Mouse (Mus musculus) myocyte (in vitro differentiated cells): ENCODE results near the gene Oxct2b. TPM values are rescaled to one million over a fixed set of nuclear protein-coding genes. Genes with fewer than 3 reads are reported as not detected.
A peak's percentile ranks its signal among the peaks of the same experiment; 100 is the strongest.

Experiments
- H3K27me3 ChIP-seq: one replicate; pipeline ENCODE4 v1.6.1; 2011; ENCODE audit not compliant: control insufficient read depth, insufficient read depth, insufficient read length
- H3K36me3 ChIP-seq: one replicate; pipeline ENCODE4 v1.6.1; 2011; ENCODE audit not compliant: control insufficient read depth, insufficient read depth
- H3K4me2 ChIP-seq: one replicate; pipeline ENCODE4 v1.6.1; 2011; ENCODE audit warnings: low read depth, control low read depth
- H3K4me3 ChIP-seq: one replicate; pipeline ENCODE4 v1.5.1; 2011; ENCODE audit warnings: mild to moderate bottlenecking, control low read depth, moderate library complexity
- H3K79me2 ChIP-seq: one replicate; pipeline ENCODE4 v1.6.1; 2011; ENCODE audit not compliant: control insufficient read depth, insufficient read depth
- H3ac ChIP-seq: one replicate; pipeline ENCODE4 v1.6.1; 2011; ENCODE audit not compliant: control insufficient read depth, insufficient read length
- CEBPB ChIP-seq: IDR thresholded peaks from 2 replicates; pipeline ENCODE4 v1.6.1; 2011; ENCODE audit warnings: mild to moderate bottlenecking, moderate library complexity; ENCODE audit not compliant: poor library complexity, insufficient read depth, severe bottlenecking
- E2F4 ChIP-seq: IDR thresholded peaks from one replicate; pipeline ENCODE4 v1.6.1; 2011; ENCODE audit warnings: mild to moderate bottlenecking, control low read depth, moderate library complexity; ENCODE audit not compliant: insufficient read depth
- MAX ChIP-seq: IDR thresholded peaks from one replicate; pipeline ENCODE4 v1.6.1; 2011; ENCODE audit warnings: low read depth, mild to moderate bottlenecking, control low read depth
- MYOD1 ChIP-seq, 3 experiments: IDR thresholded peaks; one replicate each; pipeline ENCODE4 v1.6.1; 2011; ENCODE audit warnings: control low read depth in 2 of 3, low read depth in 2 of 3, mild to moderate bottlenecking in 2 of 3, moderate library complexity in 1 of 3; ENCODE audit not compliant: insufficient read length in 2 of 3, control insufficient read depth in 1 of 3
- MYOG ChIP-seq, 3 experiments: IDR thresholded peaks; one replicate each; pipeline ENCODE4 v1.6.1; 2011; ENCODE audit warnings: control low read depth in 2 of 3, low read depth in 2 of 3, mild to moderate bottlenecking in 2 of 3; ENCODE audit not compliant: insufficient read length in 2 of 3, control insufficient read depth in 1 of 3, insufficient read depth in 1 of 3
- POLR2A ChIP-seq: IDR thresholded peaks from one replicate; pipeline ENCODE4 v1.6.1; 2011; ENCODE audit warnings: low read depth, mild to moderate bottlenecking, control low read depth, moderate library complexity; ENCODE audit not compliant: insufficient read length
- POLR2AphosphoS2 ChIP-seq: IDR thresholded peaks from one replicate; pipeline ENCODE4 v1.6.1; 2011; ENCODE audit warnings: low read depth, control low read depth; ENCODE audit not compliant: insufficient read length
- REST ChIP-seq: IDR thresholded peaks from one replicate; pipeline ENCODE4 v1.6.1; 2011; ENCODE audit warnings: mild to moderate bottlenecking, control low read depth, moderate library complexity; ENCODE audit not compliant: insufficient read depth, insufficient read length
- SRF ChIP-seq: IDR thresholded peaks from one replicate; pipeline ENCODE4 v1.6.1; 2011; ENCODE audit warnings: low read depth; ENCODE audit not compliant: control insufficient read depth, insufficient read length
- TCF12 ChIP-seq: IDR thresholded peaks from one replicate; pipeline ENCODE4 v1.6.1; 2011; ENCODE audit warnings: mild to moderate bottlenecking, control low read depth; ENCODE audit not compliant: poor library complexity, insufficient read depth, severe bottlenecking
- TCF3 ChIP-seq: IDR thresholded peaks from one replicate; pipeline ENCODE4 v1.6.1; 2011; ENCODE audit warnings: low read depth, control low read depth; ENCODE audit not compliant: insufficient read length
- USF1 ChIP-seq: IDR thresholded peaks from one replicate; pipeline ENCODE4 v1.6.1; 2011; ENCODE audit warnings: low read depth, mild to moderate bottlenecking, control low read depth, moderate library complexity
- polyA plus RNA-seq: library from polyadenylated mRNA; unstranded; fragments of >200 nt; fragmentation: generic; extraction: Trizol; gene quantifications from one replicate; pipeline ENCODE4 v1.2.1, GENCODE M21; 2012; ENCODE audit warnings: missing spikeins

The Oxct2b gene
- polyA plus RNA-seq = not detected

DNA sequence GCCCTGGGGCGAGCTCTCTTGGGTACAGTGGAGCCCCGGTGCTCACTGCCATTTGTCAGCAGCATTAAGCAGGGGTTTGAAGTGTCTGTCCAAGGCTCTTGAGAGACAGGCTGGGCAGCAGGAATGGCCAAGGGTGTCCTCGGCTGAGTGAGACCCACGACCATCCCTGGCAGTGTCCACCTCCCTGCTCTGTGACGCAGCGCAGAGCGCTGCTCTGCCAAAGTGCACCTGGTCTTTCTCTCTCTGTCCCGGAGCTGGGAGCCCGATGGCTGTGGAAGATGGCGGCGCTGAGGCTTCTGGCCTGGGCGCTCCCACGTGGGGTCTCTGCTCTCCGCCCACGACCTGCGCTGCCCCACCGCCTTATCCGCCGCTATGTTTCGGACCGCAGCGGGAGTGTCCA lies at the start of gene Oxct2b:
Gene Oxct2b (plus strand): TSS at position 256 of the 400 bp plus-strand sequence.
- no peaks in the 10 kb centered on the region for H3K79me2 ChIP-seq
- no peak for TF ChIP-seq USF1
- no peak for TF ChIP-seq SRF
- TF ChIP-seq POLR2AphosphoS2 = no peak
- no peak for TF ChIP-seq POLR2A
- no peak for TF ChIP-seq MYOG (IDR thresholded peaks at IDR 0.05; ENCODE audit: control insufficient read depth in 1 of 3, insufficient read depth in 1 of 3, insufficient read length in 2 of 3, low read depth in 2 of 3)
- no peak for TF ChIP-seq TCF12
- TF ChIP-seq CEBPB = no peak
- TF ChIP-seq E2F4 = no peak
- no peak for TF ChIP-seq TCF3
- no peak for TF ChIP-seq MYOD1 (IDR thresholded peaks at IDR 0.05; ENCODE audit: control insufficient read depth in 1 of 3, insufficient read length in 2 of 3, low read depth in 2 of 3)
- no peak for TF ChIP-seq MAX
- no peak for TF ChIP-seq REST
- H3K27me3 ChIP-seq = peaks cover 6% of the 10 kb centered on the region
- H3ac ChIP-seq = no peak within 1 kb of the TSS
- no peak within 1 kb of the TSS for H3K4me2 ChIP-seq
- no peak within 1 kb of the TSS for H3K4me3 ChIP-seq
- H3K36me3 ChIP-seq = no peaks in the 10 kb centered on the region

DNA sequence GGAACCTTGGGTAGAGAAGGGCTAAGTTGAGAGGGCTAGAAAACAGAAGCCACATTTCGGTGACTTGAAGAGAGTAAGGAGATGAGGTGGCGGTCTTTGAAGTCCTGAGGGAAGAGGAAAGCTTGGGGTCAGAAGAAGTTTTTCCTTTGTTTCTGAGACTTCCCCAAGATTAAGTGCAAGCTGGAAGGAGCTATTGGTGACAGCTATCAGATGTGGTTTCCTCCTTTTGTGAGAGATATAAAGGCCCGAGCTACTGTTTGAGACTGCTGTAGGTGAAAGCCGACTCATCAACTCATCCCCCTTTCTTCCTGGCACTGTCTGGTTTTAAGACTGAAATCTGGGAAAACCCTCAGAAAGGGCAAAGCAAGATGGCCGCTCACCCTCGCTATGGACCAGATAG lies 47.4 kb upstream of the Oxct2b start:
- Histone ChIP-seq H3ac (no peak overlapping the region), H3K79me2 (no peaks in the 10 kb centered on the region), H3K4me2 (no peak overlapping the region), H3K27me3 (peaks cover 4% of the 10 kb centered on the region), H3K36me3 (no peaks in the 10 kb centered on the region), H3K4me3 (no peak overlapping the region)
- TF ChIP-seq TCF3 (no peak), POLR2AphosphoS2 (no peak), USF1 (no peak), SRF (no peak), MYOD1 (IDR thresholded peaks at IDR 0.05; ENCODE audit: control insufficient read depth in 1 of 3, insufficient read length in 2 of 3, low read depth in 2 of 3) (no peak), CEBPB (no peak), MAX (no peak), REST (no peak), POLR2A (no peak), E2F4 (no peak), TCF12 (no peak), MYOG (IDR thresholded peaks at IDR 0.05; ENCODE audit: control insufficient read depth in 1 of 3, insufficient read depth in 1 of 3, insufficient read length in 2 of 3, low read depth in 2 of 3) (no peak)

DNA sequence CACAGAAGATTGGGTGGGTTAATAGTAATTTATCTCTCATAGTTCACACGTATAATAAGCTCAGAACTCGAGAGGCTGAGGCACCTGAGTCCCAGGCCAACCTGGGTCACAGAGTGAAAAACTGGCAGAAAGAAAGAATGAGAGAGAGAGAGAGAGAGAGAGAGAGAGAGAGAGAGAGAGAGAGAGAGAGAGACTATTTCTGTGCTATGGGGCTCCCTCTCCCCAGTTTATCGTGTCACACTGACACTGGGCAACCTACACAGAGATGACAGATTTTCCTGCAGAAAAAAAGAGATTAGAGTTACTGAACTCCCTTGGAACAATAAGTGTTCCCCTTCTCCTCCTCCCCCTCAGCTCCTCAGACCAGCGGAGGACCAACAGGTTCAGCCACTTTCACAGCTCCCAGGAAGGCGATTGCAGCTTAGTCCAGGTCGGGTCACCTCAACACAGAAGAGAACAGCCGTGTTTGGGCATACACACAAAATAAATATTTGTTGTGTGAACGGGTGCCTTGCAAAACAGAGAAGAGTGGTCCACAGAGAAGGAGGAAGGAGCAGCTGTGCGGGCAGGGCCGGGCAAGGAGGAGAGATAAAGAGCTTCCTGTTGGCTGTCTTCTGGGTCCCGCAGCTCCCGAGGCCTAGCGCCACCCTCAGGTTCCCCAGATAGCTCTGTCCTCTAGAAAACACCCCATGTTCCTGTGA lies 44.6 kb upstream of the Oxct2b start:
- Histone ChIP-seq H3K4me3 (no peak overlapping the region), H3K4me2 (peak overlapping the region; percentile 55), H3K36me3 (no peaks in the 10 kb centered on the region), H3K79me2 (no peaks in the 10 kb centered on the region), H3ac (no peak overlapping the region), H3K27me3 (peaks cover 12% of the 10 kb centered on the region)
- no peak for TF ChIP-seq TCF3
- TF ChIP-seq MYOG (IDR thresholded peaks at IDR 0.05; ENCODE audit: control insufficient read depth in 1 of 3, insufficient read depth in 1 of 3, insufficient read length in 2 of 3, low read depth in 2 of 3) = peak in 1 of 3 experiments; percentile 60
- peak in 2 of 3 experiments; percentile 3 to 30 for TF ChIP-seq MYOD1 (IDR thresholded peaks at IDR 0.05; ENCODE audit: control insufficient read depth in 1 of 3, insufficient read length in 2 of 3, low read depth in 2 of 3)

DNA sequence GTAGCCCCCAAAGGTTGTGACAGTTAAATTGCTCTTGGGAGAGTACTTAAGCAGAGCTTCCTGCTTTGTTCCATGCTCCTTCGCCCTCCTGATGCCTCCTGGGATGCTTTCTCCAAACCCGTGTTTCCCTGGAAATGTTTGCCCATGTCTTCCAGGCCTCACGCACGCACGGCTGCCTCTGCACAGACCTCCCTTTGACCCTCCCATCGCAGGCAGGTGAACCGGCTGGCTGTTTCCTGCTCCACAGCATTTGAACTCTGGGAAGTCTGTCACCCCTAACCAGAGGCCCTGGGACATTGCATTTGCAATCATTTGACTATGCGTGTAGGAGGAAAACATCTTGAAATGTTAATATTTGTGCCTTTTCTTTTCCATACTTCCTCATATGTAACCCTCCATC lies 39.1 kb upstream of the Oxct2b start:
- Histone ChIP-seq H3K4me3 (no peak overlapping the region), H3K79me2 (no peaks in the 10 kb centered on the region), H3K36me3 (no peaks in the 10 kb centered on the region), H3ac (no peak overlapping the region), H3K27me3 (peaks cover 25% of the 10 kb centered on the region), H3K4me2 (no peak overlapping the region)
- TF ChIP-seq TCF3 (no peak), USF1 (no peak), MYOG (IDR thresholded peaks at IDR 0.05; ENCODE audit: control insufficient read depth in 1 of 3, insufficient read depth in 1 of 3, insufficient read length in 2 of 3, low read depth in 2 of 3) (no peak), SRF (no peak), MYOD1 (IDR thresholded peaks at IDR 0.05; ENCODE audit: control insufficient read depth in 1 of 3, insufficient read length in 2 of 3, low read depth in 2 of 3) (no peak), E2F4 (no peak), POLR2A (no peak), MAX (no peak), REST (no peak), POLR2AphosphoS2 (no peak), CEBPB (no peak), TCF12 (no peak)

DNA sequence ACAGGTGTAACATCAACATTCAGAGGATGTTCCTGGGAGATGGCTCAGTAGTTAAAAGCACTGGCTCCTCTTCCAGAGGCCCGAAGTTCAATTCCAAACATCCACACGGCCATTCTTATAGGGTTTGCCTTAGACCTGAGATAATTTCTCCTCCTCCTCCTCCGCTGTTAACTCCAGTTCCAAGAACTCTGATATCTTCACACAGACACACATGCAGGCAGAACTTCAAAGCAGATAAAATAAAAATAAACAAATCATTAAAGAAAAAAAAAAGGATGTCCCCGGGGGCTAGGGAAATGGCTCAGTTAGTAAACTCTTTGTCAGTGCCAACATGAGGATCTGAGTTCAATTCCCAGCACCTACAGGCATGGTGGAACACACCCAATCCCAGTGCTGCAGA lies 37.8 kb upstream of the Oxct2b start:
- Histone ChIP-seq H3K36me3 (no peaks in the 10 kb centered on the region), H3K79me2 (no peaks in the 10 kb centered on the region), H3ac (no peak overlapping the region), H3K4me3 (no peak overlapping the region), H3K27me3 (peaks cover 25% of the 10 kb centered on the region), H3K4me2 (no peak overlapping the region)
- no peak for TF ChIP-seq CEBPB
- no peak for TF ChIP-seq TCF12
- TF ChIP-seq TCF3 = no peak
